Mouse (Mus musculus) megakaryocyte, embryonic 14.5 days (primary cell): ENCODE measurements around the gene A530016L24Rik.

Experiments used
- FLI1 ChIP-seq: IDR thresholded peaks from 2 replicates; pipeline ENCODE4 v1.6.1; 2012; ENCODE audit warnings: low read length, inconsistent platforms, mixed read lengths
- GATA1 ChIP-seq: IDR thresholded peaks from 3 replicates; pipeline ENCODE4 v1.6.1; 2012; ENCODE audit warnings: mixed read lengths, low read length, inconsistent platforms, borderline replicate concordance

DNA sequence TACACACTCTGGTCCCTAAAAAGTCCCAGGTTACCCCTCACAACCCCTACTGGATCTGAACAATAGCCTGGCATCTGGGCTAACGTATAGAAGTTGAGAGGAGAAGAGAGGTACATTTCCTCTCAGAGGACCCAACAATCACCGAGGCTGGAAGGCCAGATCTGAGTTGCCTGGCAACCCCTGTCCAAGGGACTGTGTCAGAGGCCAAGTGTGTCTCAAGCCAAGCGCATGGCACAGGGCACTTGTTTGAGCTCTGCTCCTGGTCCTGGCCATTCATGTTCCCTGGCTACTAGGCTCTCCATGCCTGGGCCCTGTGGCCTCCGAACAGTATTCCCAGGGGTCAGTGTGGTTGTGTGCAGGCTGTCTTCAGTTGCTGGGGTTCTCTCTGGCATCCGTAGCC is 6.9 kb downstream of the A530016L24Rik start:
- TF ChIP-seq GATA1 (no peak), FLI1 (no peak)
